Mouse (Mus musculus) midbrain, embryonic 16.5 days (tissue): ENCODE results near the gene Tmem132e. TPM values are rescaled to one million over a fixed set of nuclear protein-coding genes. Genes with fewer than 3 reads are reported as not detected.

ENCODE experiments used
- ATAC-seq: fragments of 200-750 bp; cut with Nextera tagmentation; 2 replicates; pipeline ENCODE4 v1.8.0; 2017; ENCODE audit warnings: moderate TSS enrichment
- H3K27ac ChIP-seq: fragments of 300-500 bp; sonication (generic); 2 replicates; pipeline ENCODE4 v1.5.1; 2014; ENCODE audit warnings: mild to moderate bottlenecking, low read length, mixed read lengths
- H3K27me3 ChIP-seq: fragments of 300-500 bp; sonication (generic); 2 replicates; pipeline ENCODE4 v1.6.1; 2014; ENCODE audit warnings: low read depth, low read length, mixed read lengths; ENCODE audit not compliant: control insufficient read depth, insufficient read depth
- H3K36me3 ChIP-seq: fragments of 300-500 bp; sonication (generic); 2 replicates; pipeline ENCODE4 v1.6.1; 2014; ENCODE audit warnings: mild to moderate bottlenecking, low read length, moderate library complexity, mixed read lengths; ENCODE audit not compliant: control insufficient read depth, insufficient read depth
- H3K4me1 ChIP-seq: fragments of 300-500 bp; sonication (generic); 2 replicates; pipeline ENCODE4 v1.6.1; 2014; ENCODE audit warnings: mild to moderate bottlenecking, low read length, mixed read lengths; ENCODE audit not compliant: control insufficient read depth, insufficient read depth
- H3K4me2 ChIP-seq: fragments of 300-500 bp; sonication (generic); 2 replicates; pipeline ENCODE4 v1.6.1; 2014; ENCODE audit warnings: mild to moderate bottlenecking, low read length, mixed read lengths
- H3K4me3 ChIP-seq: fragments of 300-500 bp; sonication (generic); 2 replicates; pipeline ENCODE4 v1.5.1; 2014; ENCODE audit warnings: low read depth, mild to moderate bottlenecking, low read length, moderate library complexity, mixed read lengths
- H3K9ac ChIP-seq: fragments of 300-500 bp; sonication (generic); 2 replicates; pipeline ENCODE4 v1.6.1; 2014; ENCODE audit warnings: low read depth, low read length, mixed read lengths
- H3K9me3 ChIP-seq: fragments of 300-500 bp; sonication (generic); replicated peaks from 2 replicates; pipeline ENCODE4 v1.6.1; 2014; ENCODE audit warnings: mild to moderate bottlenecking, low read length, mixed read lengths; ENCODE audit not compliant: control insufficient read depth, poor library complexity, severe bottlenecking
- WGBS: fragments of 180-500 bp; shearing (Covaris S2); extraction: QIAGEN DNeasy Blood & Tissue Kit; methylation state at CpG from one replicate; pipeline ENCODE4 v1.1.7; 2014; 5-methylcytosine and 5-hydroxymethylcytosine counted together
- polyA plus RNA-seq: library from polyadenylated mRNA; unstranded; fragments of >200 nt; fragmentation: Nextera tagmentation; extraction: Ambion mirVana; gene quantifications from 2 replicates; pipeline ENCODE4 v1.2.1, GENCODE M21; 2015

Gene Tmem132e
- polyA plus RNA-seq, 1 experiment from 2014 or later: 2.9 TPM

DNA sequence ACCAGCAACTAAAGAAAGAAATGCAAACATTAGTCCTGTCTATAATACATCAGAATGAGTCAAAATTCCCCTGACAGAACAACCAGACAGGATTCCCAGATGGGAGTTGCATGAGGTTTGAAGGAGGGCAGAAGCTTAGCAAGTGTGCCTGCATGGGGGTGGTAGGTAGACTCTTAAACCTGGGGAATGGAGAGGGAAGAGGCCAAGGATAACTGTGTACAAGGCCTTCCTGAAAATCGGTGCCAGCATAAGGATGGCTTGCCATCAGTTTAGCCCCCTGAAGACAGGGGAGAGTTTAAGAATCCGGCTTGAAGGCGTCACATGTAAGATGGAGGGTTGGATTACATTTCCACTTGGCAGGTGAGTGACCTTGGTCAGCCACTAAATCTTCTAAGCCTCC, 102.2 kb downstream of the Tmem132e start:
- Histone ChIP-seq H3K4me1 (peaks cover 6% of the 10 kb centered on the region), H3K4me3 (no peak overlapping the region), H3K9me3 (no peaks in the 10 kb centered on the region), H3K9ac (no peak overlapping the region), H3K27me3 (no peaks in the 10 kb centered on the region), H3K4me2 (no peak overlapping the region), H3K27ac (no peak overlapping the region), H3K36me3 (no peaks in the 10 kb centered on the region)
- 91% methylated on average over 3 of the region's 3 CpGs for WGBS
- ATAC-seq: no peak

Other genes with a start within 250 kb of the Tmem132e start
- gene Ccl1, start 83.2 kb upstream of the Tmem132e start, polyA plus RNA-seq: 0.92 and 1.1 TPM in 2 replicates